Mouse (Mus musculus) cerebellum, adult 2 months (tissue): ENCODE measurements around the gene Gm10720.
"Not testable (repeated sequence)": the region's sequence is repeated elsewhere in the genome, so short reads cannot be mapped to it uniquely, and the experiment has no call there.

Experiments used
- CTCF ChIP-seq: fragments of 200-500 bp; IDR thresholded peaks from 2 replicates; pipeline ENCODE4 v1.5.1; 2011; ENCODE audit warnings: low read depth, mild to moderate bottlenecking, control low read depth, low read length, moderate library complexity, borderline replicate concordance; ENCODE audit not compliant: insufficient read depth
- POLR2A ChIP-seq: fragments of 200-500 bp; IDR thresholded peaks from 2 replicates; pipeline ENCODE4 v1.6.1; 2011; ENCODE audit warnings: low read length, control low read depth, borderline replicate concordance; ENCODE audit not compliant: insufficient read depth

- not testable (repeated sequence) for TF ChIP-seq CTCF, POLR2A
Measured at GRCm38 (mm10) chr9:3038161-3038560, 22.7 kb downstream of the Gm10720 start.
